14 mouse cellular contexts compared by ENCODE assay signal in genomic region chr11:59961338-59961875, GRCm38 (mm10). TPM values are rescaled to one million over a fixed set of nuclear protein-coding genes. Genes with fewer than 3 reads are reported as not detected.
DNase-seq lines count a peak whose midpoint lies in the region; ATAC-seq lines count a peak whose summit lies in the region.
"Had no signal": no experiment of that assay in that cellular context is flagged by ENCODE, and none has a peak within 500 bp of the region (broad histone marks: within the 10 kb centered on the region; RNA-seq: fewer than 3 reads in every experiment).

No protein-coding gene starts in this region.

- H3K36me3 ChIP-seq in heart, embryonic 13.5 days: peaks cover 32% of the 10 kb centered on the region
- peaks cover 8% of the 10 kb centered on the region; the same call in 1 of the 2 replicates for H3K36me3 ChIP-seq in liver, embryonic 11.5 days (ENCODE audit: control insufficient read depth, insufficient read depth, low read length)

- H3K4me1 ChIP-seq in brown adipose tissue, adult 24 weeks (ENCODE audit: control insufficient read depth, insufficient read depth, insufficient read length, low read length): 0 out of 2 replicates have a peak, but pooled peaks cover 4% of the 10 kb centered on the region
- H3K4me1 ChIP-seq in heart, embryonic 13.5 days: peaks cover 72% of the 10 kb centered on the region
- peaks cover 27% of the 10 kb centered on the region for H3K4me1 ChIP-seq in liver, embryonic 11.5 days (replicated peaks; ENCODE audit: control insufficient read depth, insufficient read depth, low read length)

- H3K9ac ChIP-seq in heart, embryonic 13.5 days: peak overlapping the region; percentile 60
- no peak overlapping the region for H3K9ac ChIP-seq in liver, embryonic 11.5 days (ENCODE audit: low read depth, low read length)
- H3K9ac ChIP-seq: forebrain, embryonic 12.5 days; hindbrain, embryonic 15.5 days; liver, postnatal 0 days had no signal

- H3K27me3 ChIP-seq in heart, embryonic 13.5 days (replicated peaks): peaks cover 13% of the 10 kb centered on the region; the same call in 1 of the 2 replicates
- H3K27me3 ChIP-seq in liver, embryonic 11.5 days (replicated peaks; ENCODE audit: control insufficient read depth, insufficient read depth, low read length): peaks cover 17% of the 10 kb centered on the region

- no peak overlapping the region for H3K4me3 ChIP-seq in brown adipose tissue, adult 24 weeks (ENCODE audit: insufficient read depth, low read depth, low read length)
- H3K4me3 ChIP-seq in heart, embryonic 13.5 days: no peak overlapping the region
- no peak overlapping the region for H3K4me3 ChIP-seq in liver, embryonic 11.5 days (ENCODE audit: low read depth, low read length)
- H3K4me3 ChIP-seq: forebrain, embryonic 12.5 days; hindbrain, embryonic 15.5 days had no signal

- no peaks in the 10 kb centered on the region for H3K9me3 ChIP-seq in heart, embryonic 13.5 days
- no peaks in the 10 kb centered on the region for H3K9me3 ChIP-seq in liver, embryonic 11.5 days (ENCODE audit: control insufficient read depth, low read length)
- H3K9me3 ChIP-seq: forebrain, embryonic 12.5 days; hindbrain, embryonic 15.5 days had no signal

- H3K4me2 ChIP-seq in heart, embryonic 13.5 days: peak overlapping the region; percentile 26
- no peak overlapping the region for H3K4me2 ChIP-seq in liver, embryonic 11.5 days
- H3K4me2 ChIP-seq: forebrain, embryonic 12.5 days; hindbrain, embryonic 15.5 days had no signal

- no peak for ATAC-seq in heart, embryonic 13.5 days (ENCODE audit: extremely low read depth, insufficient number of reproducible peaks, low FRiP score, low TSS enrichment)
- ATAC-seq in liver, embryonic 11.5 days (replicated peaks; ENCODE audit: low FRiP score): no peak
- ATAC-seq: liver, postnatal 0 days had no signal

- whole genome bisulfite sequencing in heart, embryonic 13.5 days: 55% methylated on average over 9 of the region's 9 CpGs
- 74% methylated on average over 9 of the region's 9 CpGs for WGBS in liver, embryonic 11.5 days

- peak; percentile 27 to 28 for DNase-seq in cerebellum, adult 18-20 months
- no peak for DNase-seq in cerebellum, adult 9-10 months
- peak; percentile 27 for DNase-seq in kidney, adult 9 months
- no peak for DNase-seq in kidney, postnatal 14 days
- no peak for DNase-seq in liver, embryonic 11.5 days (ENCODE audit: low spot score)
- DNase-seq in ovary, postnatal 10 days (ENCODE audit: low spot score): no peak
- DNase-seq: gastrocnemius, postnatal 10 days; liver, postnatal 0 days; midbrain, embryonic 14.5 days; thymus, postnatal 25 days had no signal

- peak overlapping the region; percentile 58 for H3K27ac ChIP-seq in brown adipose tissue, adult 24 weeks (replicated peaks; ENCODE audit: low read depth, low read length)
- H3K27ac ChIP-seq in heart, embryonic 13.5 days (replicated peaks): peak overlapping the region; percentile 87
- H3K27ac ChIP-seq in liver, embryonic 11.5 days (ENCODE audit: low read depth, low read length): no peak overlapping the region
- H3K27ac ChIP-seq: forebrain, embryonic 12.5 days; hindbrain, embryonic 15.5 days had no signal

RNA-seq across cellular contexts. Expression of gene Rasd1, which starts 3.3 kb away (rescaled TPM):
- polyA plus RNA-seq in brown adipose tissue, adult 24 weeks (2012; ENCODE audit: insufficient read depth, insufficient read length, missing spikeins): 38.5 and 46.6 TPM in 2 replicates
- 8.0 and 8.3 TPM in 2 replicates for polyA plus RNA-seq in heart, embryonic 13.5 days (2015; fragmentation: Nextera tagmentation; extraction: Ambion mirVana)
- 1.6 and 2.0 TPM in 2 replicates for polyA plus RNA-seq in liver, embryonic 11.5 days (2014; fragmentation: Nextera tagmentation; extraction: Ambion mirVana)

RNA-seq across cellular contexts. Expression of gene Med9, which starts 13.4 kb away (rescaled TPM):
- polyA plus RNA-seq in brown adipose tissue, adult 24 weeks (2012; ENCODE audit: insufficient read depth, insufficient read length, missing spikeins): 18.2 and 21.6 TPM in 2 replicates
- 42.6 and 48.2 TPM in 2 replicates for polyA plus RNA-seq in heart, embryonic 13.5 days (2015; fragmentation: Nextera tagmentation; extraction: Ambion mirVana)
- 42.9 and 44.6 TPM in 2 replicates for polyA plus RNA-seq in liver, embryonic 11.5 days (2014; fragmentation: Nextera tagmentation; extraction: Ambion mirVana)

Comparison
In these comparisons a context has a peak if more than half of its experiments do, and no peak if none do; other contexts are left out.
1. DNase-seq: peak in cerebellum, adult 18-20 months (2 of 2) and kidney, adult 9 months (single experiment); none in cerebellum, adult 9-10 months (single experiment), kidney, postnatal 14 days (single experiment), liver, embryonic 11.5 days (single experiment) and ovary, postnatal 10 days (single experiment).